Mouse (Mus musculus) neural tube, embryonic 13.5 days (tissue): ENCODE measurements around the gene Fance. TPM values are rescaled to one million over a fixed set of nuclear protein-coding genes. Genes with fewer than 3 reads are reported as not detected.
"Not testable (repeated sequence)": the region's sequence is repeated elsewhere in the genome, so short reads cannot be mapped to it uniquely, and the experiment has no call there.

Experiments used
- ATAC-seq: fragments of 200-750 bp; cut with Nextera tagmentation; 2 replicates; pipeline ENCODE4 v1.8.0; 2017; ENCODE audit warnings: low read depth, mild to moderate bottlenecking, moderate TSS enrichment, moderate library complexity
- H3K27ac ChIP-seq: fragments of 300-500 bp; sonication (generic); replicated peaks from 2 replicates; pipeline ENCODE4 v1.5.1; 2015; ENCODE audit warnings: moderate library complexity, mild to moderate bottlenecking, inconsistent platforms
- H3K27me3 ChIP-seq: fragments of 300-500 bp; sonication (generic); 2 replicates; pipeline ENCODE4 v1.6.1; 2015; ENCODE audit warnings: mild to moderate bottlenecking, inconsistent platforms
- H3K36me3 ChIP-seq: fragments of 300-500 bp; sonication (generic); 2 replicates; pipeline ENCODE4 v1.6.1; 2015; ENCODE audit warnings: mild to moderate bottlenecking, inconsistent platforms
- H3K4me1 ChIP-seq: fragments of 300-500 bp; sonication (generic); replicated peaks from 2 replicates; pipeline ENCODE4 v1.6.1; 2015; ENCODE audit warnings: inconsistent platforms
- H3K4me2 ChIP-seq: fragments of 300-500 bp; sonication (generic); 2 replicates; pipeline ENCODE4 v1.6.1; 2015; ENCODE audit warnings: inconsistent platforms, mild to moderate bottlenecking, moderate library complexity
- H3K4me3 ChIP-seq: fragments of 300-500 bp; sonication (generic); 2 replicates; pipeline ENCODE4 v1.5.1; 2015; ENCODE audit warnings: mild to moderate bottlenecking, inconsistent platforms
- H3K9ac ChIP-seq: fragments of 300-500 bp; sonication (generic); 2 replicates; pipeline ENCODE4 v1.6.1; 2015; ENCODE audit warnings: moderate library complexity, mild to moderate bottlenecking, inconsistent platforms
- H3K9me3 ChIP-seq: fragments of 300-500 bp; sonication (generic); 2 replicates; pipeline ENCODE4 v1.6.1; 2016; ENCODE audit warnings: inconsistent platforms
- WGBS: fragments of 180-500 bp; shearing (Covaris S2); methylation state at CpG from one replicate; pipeline ENCODE4 v1.1.7; 2015; 5-methylcytosine and 5-hydroxymethylcytosine counted together
- polyA plus RNA-seq: library from polyadenylated mRNA; unstranded; fragments of >200 nt; fragmentation: Nextera tagmentation; extraction: Ambion mirVana; gene quantifications from 2 replicates; pipeline ENCODE4 v1.2.1, GENCODE M21; 2015

Gene Fance
- polyA plus RNA-seq, 1 experiment from 2014 or later: 23.3 TPM

GRCm38 (mm10) chr17:28313880-28314225 lies 534 bp downstream of the Fance start:
- Histone ChIP-seq H3K27ac (peak overlapping the region; percentile 91), H3K4me2 (peak overlapping the region; percentile 90), H3K27me3 (no peaks in the 10 kb centered on the region), H3K9me3 (no peaks in the 10 kb centered on the region; the same call in 1 of the 2 replicates), H3K9ac (peak overlapping the region; percentile 91), H3K4me3 (peak overlapping the region; percentile 84), H3K36me3 (peaks cover 28% of the 10 kb centered on the region), H3K4me1 (peaks cover 29% of the 10 kb centered on the region)
- WGBS: under 1% methylated on average over 11 of the region's 11 CpGs
- peak; percentile 48 for ATAC-seq

- H3K27ac ChIP-seq: no peak overlapping the region
- WGBS: 81% methylated on average over 20 of the region's 20 CpGs
- H3K9me3 ChIP-seq: no peaks in the 10 kb centered on the region; the same call in 1 of the 2 replicates
- no peak overlapping the region for H3K4me2 ChIP-seq
- peaks cover 41% of the 10 kb centered on the region for H3K36me3 ChIP-seq
- no peaks in the 10 kb centered on the region for H3K27me3 ChIP-seq
- H3K4me1 ChIP-seq: peaks cover 29% of the 10 kb centered on the region
- H3K4me3 ChIP-seq: no peak overlapping the region
- peak overlapping the region; percentile 22; the same call in 1 of the 2 replicates for H3K9ac ChIP-seq
- no peak for ATAC-seq
Observed at GRCm38 (mm10) chr17:28315611-28316160, 2.4 kb downstream of the Fance start.

- H3K27ac ChIP-seq: no peak overlapping the region
- H3K4me3 ChIP-seq: no peak overlapping the region
- no peak overlapping the region for H3K4me2 ChIP-seq
- ATAC-seq: no peak
- no peaks in the 10 kb centered on the region for H3K9me3 ChIP-seq
- no peaks in the 10 kb centered on the region for H3K27me3 ChIP-seq
- H3K36me3 ChIP-seq: peaks cover 48% of the 10 kb centered on the region
- H3K4me1 ChIP-seq: peaks cover 29% of the 10 kb centered on the region
- 92% methylated on average over 9 of the region's 9 CpGs for WGBS
- H3K9ac ChIP-seq: no peak overlapping the region
Observed at GRCm38 (mm10) chr17:28316476-28316875, 3.2 kb downstream of the Fance start.

- Histone ChIP-seq H3K9ac (no peak overlapping the region), H3K4me3 (no peak overlapping the region), H3K4me1 (peaks cover 29% of the 10 kb centered on the region), H3K36me3 (peaks cover 51% of the 10 kb centered on the region), H3K27me3 (no peaks in the 10 kb centered on the region), H3K9me3 (no peaks in the 10 kb centered on the region), H3K4me2 (no peak overlapping the region), H3K27ac (no peak overlapping the region)
- ATAC-seq: no peak
- 57% methylated on average over 8 of the region's 8 CpGs for WGBS
Observed at GRCm38 (mm10) chr17:28317091-28317490, 3.8 kb downstream of the Fance start.

- 80% methylated on average over 9 of the region's 9 CpGs for WGBS
- Histone ChIP-seq H3K9ac (no peak overlapping the region), H3K27ac (no peak overlapping the region), H3K36me3 (peaks cover 51% of the 10 kb centered on the region), H3K27me3 (no peaks in the 10 kb centered on the region), H3K4me3 (no peak overlapping the region), H3K9me3 (no peaks in the 10 kb centered on the region), H3K4me1 (peaks cover 23% of the 10 kb centered on the region), H3K4me2 (no peak overlapping the region)
- ATAC-seq: no peak
Observed at GRCm38 (mm10) chr17:28317725-28318124, 4.4 kb downstream of the Fance start.

- ATAC-seq: no peak
- Histone ChIP-seq H3K36me3 (peaks cover 60% of the 10 kb centered on the region), H3K4me1 (no peaks in the 10 kb centered on the region), H3K9ac (no peak overlapping the region), H3K4me3 (no peak overlapping the region), H3K4me2 (no peak overlapping the region), H3K27ac (no peak overlapping the region), H3K9me3 (no peaks in the 10 kb centered on the region; the same call in 1 of the 2 replicates), H3K27me3 (no peaks in the 10 kb centered on the region)
- WGBS: 95% methylated on average over 4 of the region's 4 CpGs
Observed at GRCm38 (mm10) chr17:28321700-28322099, 8.4 kb downstream of the Fance start.

- 95% methylated on average over 8 of the region's 8 CpGs for WGBS
- peaks cover 42% of the 10 kb centered on the region for H3K36me3 ChIP-seq
Observed at GRCm38 (mm10) chr17:28323786-28324185, 10.5 kb downstream of the Fance start.

GRCm38 (mm10) chr17:28324416-28324815 lies 11.1 kb downstream of the Fance start:
- not testable (repeated sequence) for H3K4me2 ChIP-seq, H3K4me3 ChIP-seq, H3K9ac ChIP-seq, H3K27ac ChIP-seq, H3K9me3 ChIP-seq, ATAC-seq, H3K27me3 ChIP-seq
- 97% methylated on average over 7 of the region's 7 CpGs for WGBS
- peaks cover 14% of the 10 kb centered on the region for H3K4me1 ChIP-seq
- peaks cover 38% of the 10 kb centered on the region for H3K36me3 ChIP-seq

More at GRCm38 (mm10) chr17:28323786-28324185, 10.5 kb downstream of the Fance start:
- peaks cover 10% of the 10 kb centered on the region for H3K4me1 ChIP-seq
- H3K4me3 ChIP-seq: no peak overlapping the region
- H3K27me3 ChIP-seq: no peaks in the 10 kb centered on the region
- ATAC-seq: no peak
- no peak overlapping the region for H3K27ac ChIP-seq
- H3K4me2 ChIP-seq: no peak overlapping the region
- no peaks in the 10 kb centered on the region; the same call in 1 of the 2 replicates for H3K9me3 ChIP-seq
- no peak overlapping the region for H3K9ac ChIP-seq

- H3K27me3 ChIP-seq: no peaks in the 10 kb centered on the region
- H3K36me3 ChIP-seq: peaks cover 39% of the 10 kb centered on the region
- H3K9ac ChIP-seq: no peak overlapping the region
- ATAC-seq: no peak
- no peak overlapping the region for H3K4me3 ChIP-seq
- H3K4me1 ChIP-seq: peaks cover 23% of the 10 kb centered on the region
- no peak overlapping the region for H3K27ac ChIP-seq
- H3K4me2 ChIP-seq: no peak overlapping the region
- 92% methylated on average over 8 of the region's 8 CpGs for WGBS
- H3K9me3 ChIP-seq: no peaks in the 10 kb centered on the region; the same call in 1 of the 2 replicates
Observed at GRCm38 (mm10) chr17:28325751-28326150, 12.4 kb downstream of the Fance start.

GRCm38 (mm10) chr17:28326951-28327350 lies 13.6 kb downstream of the Fance start:
- H3K9ac ChIP-seq: peak overlapping the region; percentile 84
- H3K36me3 ChIP-seq: peaks cover 40% of the 10 kb centered on the region
- WGBS: 85% methylated on average over 3 of the region's 3 CpGs
- H3K4me2 ChIP-seq: no peak overlapping the region
- no peaks in the 10 kb centered on the region for H3K27me3 ChIP-seq
- no peak for ATAC-seq
- H3K9me3 ChIP-seq: no peaks in the 10 kb centered on the region; the same call in 1 of the 2 replicates
- H3K4me3 ChIP-seq: no peak overlapping the region
- H3K27ac ChIP-seq: no peak overlapping the region; the same call in 1 of the 2 replicates
- H3K4me1 ChIP-seq: peaks cover 28% of the 10 kb centered on the region

GRCm38 (mm10) chr17:28327673-28328325 lies 14.5 kb downstream of the Fance start:
- Histone ChIP-seq H3K4me1 (peaks cover 28% of the 10 kb centered on the region), H3K27me3 (no peaks in the 10 kb centered on the region), H3K4me2 (peak overlapping the region; percentile 96), H3K9ac (peak overlapping the region; percentile 84), H3K9me3 (no peaks in the 10 kb centered on the region; the same call in 1 of the 2 replicates), H3K27ac (peak overlapping the region; percentile 96), H3K36me3 (peaks cover 40% of the 10 kb centered on the region), H3K4me3 (peak overlapping the region; percentile 94)
- ATAC-seq: peak; percentile 73
- WGBS: 9% methylated on average over 22 of the region's 22 CpGs

- peak within 1 kb of the TSS; percentile 99 for H3K9ac ChIP-seq
- H3K9me3 ChIP-seq: no peaks in the 10 kb centered on the region; the same call in 1 of the 2 replicates
- WGBS: under 1% methylated on average over 67 of the region's 67 CpGs
- peaks cover 40% of the 10 kb centered on the region for H3K36me3 ChIP-seq
- H3K4me3 ChIP-seq: peak within 1 kb of the TSS; percentile 94
- peak; percentile 88 for ATAC-seq
- peak within 1 kb of the TSS; percentile 96 for H3K27ac ChIP-seq
- H3K27me3 ChIP-seq: no peaks in the 10 kb centered on the region
- peaks cover 33% of the 10 kb centered on the region for H3K4me1 ChIP-seq
- peak within 1 kb of the TSS; percentile 96 for H3K4me2 ChIP-seq
Observed at GRCm38 (mm10) chr17:28328366-28328928, 15.1 kb downstream of the Fance start, which contains the start of gene Rpl10a. Gene Rpl10a (plus strand): TSS chr17:28328471.
